Mouse (Mus musculus): ENCODE results near the gene Mrps18b.

GRCm38 (mm10) chr17:35958533-35959223, 42.5 kb upstream of the Mrps18b start:
- no peak for TF ChIP-seq CTCF (IDR thresholded peaks at IDR 0.05; ENCODE audit: extremely low read depth, insufficient read length, insufficient replicate concordance, low read depth, low read length)
- TF ChIP-seq POLR2A (IDR thresholded peaks at IDR 0.05; ENCODE audit: low read depth, low read length): no peak
